Mouse (Mus musculus): ENCODE results near the gene Moxd1. TPM values are rescaled to one million over a fixed set of nuclear protein-coding genes. Genes with fewer than 3 reads are reported as not detected.
A peak's percentile ranks its signal among the peaks of the same experiment; 100 is the strongest.
"Not testable (repeated sequence)": the region's sequence is repeated elsewhere in the genome, so short reads cannot be mapped to it uniquely, and the experiment has no call there.

Gene Moxd1
- total RNA-seq, 1 experiment from 2014 or later: not detected

DNA sequence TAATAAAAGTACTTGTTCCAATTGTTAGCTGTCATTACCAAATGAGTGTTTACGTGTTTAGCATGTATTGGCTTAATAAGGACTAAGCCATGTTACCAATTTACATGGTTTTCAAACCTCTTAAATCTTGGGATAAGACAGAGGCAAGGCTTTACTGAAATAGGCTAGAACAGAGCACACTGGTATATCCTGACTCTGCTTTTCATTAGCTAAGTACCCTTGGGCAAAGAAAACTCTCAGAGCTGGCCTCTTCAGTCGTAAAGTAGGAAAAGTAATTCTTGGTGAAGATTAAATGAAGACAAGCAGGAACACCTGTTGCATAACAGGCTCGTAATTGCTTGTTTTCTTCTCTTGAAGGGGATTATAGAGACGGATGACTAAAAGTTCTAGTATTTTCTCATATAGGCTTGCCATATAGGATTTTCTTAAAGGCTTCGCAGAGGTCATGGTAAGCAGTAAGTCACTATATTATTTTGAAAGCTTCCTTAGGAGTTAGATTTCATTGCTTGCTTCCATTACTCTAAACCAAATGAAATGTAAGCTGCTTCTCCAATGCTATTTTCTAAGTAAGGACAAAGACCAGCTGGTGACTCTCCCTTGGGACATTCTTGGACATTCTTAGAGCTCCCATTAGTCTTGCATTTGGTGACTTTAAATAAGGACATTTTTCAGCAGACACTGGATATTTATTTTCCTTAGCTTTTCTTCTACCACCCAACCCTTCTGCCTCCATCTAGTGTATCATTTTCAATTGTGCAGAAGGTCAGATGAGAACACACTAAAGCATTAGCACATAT lies 36.7 kb downstream of the Moxd1 start:
- no peak for ATAC-seq (replicated peaks; ENCODE audit: low read depth, poor library complexity, severe bottlenecking)

- ATAC-seq (replicated peaks; ENCODE audit: low read depth, poor library complexity, severe bottlenecking): no peak
Measured at GRCm38 (mm10) chr10:24267520-24267919, 44.2 kb downstream of the Moxd1 start.

GRCm38 (mm10) chr10:24271077-24271637 lies 47.8 kb downstream of the Moxd1 start:
- ATAC-seq (replicated peaks; ENCODE audit: low read depth, poor library complexity, severe bottlenecking): no peak

DNA sequence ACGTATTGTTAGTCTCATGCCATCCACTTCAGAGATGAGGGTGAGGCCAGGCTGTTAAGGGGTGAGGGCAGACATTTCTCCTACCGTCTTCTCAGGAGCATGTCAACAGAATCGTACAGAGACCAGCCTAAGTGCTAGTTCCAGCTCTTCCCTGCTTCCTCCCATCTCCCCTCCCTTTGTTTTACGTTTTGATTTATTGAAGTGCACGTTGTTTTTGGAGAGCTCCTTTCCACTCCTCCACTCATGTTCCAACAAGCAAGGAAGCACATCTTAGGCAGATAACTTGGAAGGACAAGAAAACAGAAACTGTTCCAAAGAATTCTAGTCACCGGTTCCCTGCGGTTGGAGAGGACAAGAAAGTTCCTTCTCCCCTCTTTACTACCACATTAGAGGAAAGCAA lies 52.9 kb downstream of the Moxd1 start:
- ATAC-seq (replicated peaks; ENCODE audit: low read depth, poor library complexity, severe bottlenecking): no peak

DNA sequence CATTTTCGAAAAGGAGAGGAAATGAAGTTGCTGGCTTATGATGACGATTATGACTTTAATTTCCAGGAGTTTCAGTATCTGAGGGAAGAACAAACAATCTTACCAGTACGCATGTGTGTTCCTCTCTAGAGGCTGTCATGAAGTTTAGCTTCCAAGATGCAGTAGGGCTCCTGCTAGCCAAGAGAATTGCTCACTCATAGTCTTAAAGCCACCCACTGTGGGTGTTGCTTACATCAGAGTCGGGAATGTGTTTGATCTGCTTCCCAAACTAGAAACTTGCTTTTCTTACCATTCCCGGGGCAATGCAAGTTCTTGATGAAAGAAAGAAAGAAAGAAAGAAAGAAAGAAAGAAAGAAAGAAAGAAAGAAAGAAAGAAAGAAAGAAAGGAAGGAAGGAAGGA lies 59.3 kb downstream of the Moxd1 start:
- no peak for ATAC-seq (replicated peaks; ENCODE audit: low read depth, poor library complexity, severe bottlenecking)

DNA sequence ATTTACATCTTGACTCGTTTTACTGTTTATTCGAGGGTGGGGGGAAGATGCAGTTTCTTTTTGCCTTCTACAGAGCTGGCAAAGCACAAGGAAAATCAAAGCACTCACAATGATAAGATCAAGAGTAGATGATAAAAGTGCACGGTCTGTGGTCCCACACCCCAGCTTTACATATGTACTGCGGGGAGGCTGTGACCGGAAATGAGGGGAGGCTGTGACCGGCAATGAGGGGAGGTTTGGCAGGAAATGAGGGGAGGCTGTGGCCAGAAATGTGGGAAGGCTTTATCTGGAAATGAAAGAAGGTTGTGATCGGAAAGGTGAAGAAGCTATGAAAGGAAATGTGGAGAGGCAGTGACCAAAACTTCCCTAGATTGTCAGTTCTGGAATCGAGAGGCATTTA lies 68.3 kb downstream of the Moxd1 start:
- ATAC-seq (replicated peaks; ENCODE audit: low read depth, poor library complexity, severe bottlenecking): peak; percentile 39; the same call in 1 of the 2 replicates

GRCm38 (mm10) chr10:24292671-24293070 lies 69.4 kb downstream of the Moxd1 start:
- ATAC-seq (replicated peaks; ENCODE audit: low read depth, poor library complexity, severe bottlenecking): no peak

DNA sequence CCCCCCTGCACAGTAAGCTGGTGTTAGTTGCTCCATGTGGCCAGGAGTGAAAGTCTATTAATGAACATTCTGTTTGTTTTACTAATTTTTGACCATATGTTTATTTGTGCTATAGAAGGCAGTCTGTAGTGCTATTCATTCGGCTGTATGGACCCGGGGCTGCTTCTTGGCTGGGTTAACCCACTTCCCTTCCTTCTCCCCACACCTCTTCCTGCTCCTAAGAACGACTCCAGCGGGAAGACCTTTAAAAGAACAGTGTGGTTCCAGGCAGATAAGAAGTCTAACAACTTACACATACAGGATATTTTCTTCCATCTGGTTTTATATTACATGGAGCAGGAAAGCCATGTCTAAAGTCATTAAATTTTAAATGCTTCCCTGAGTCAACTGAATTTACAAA lies 73.3 kb downstream of the Moxd1 start:
- ATAC-seq (replicated peaks; ENCODE audit: low read depth, poor library complexity, severe bottlenecking): no peak

- ATAC-seq (replicated peaks; ENCODE audit: low read depth, poor library complexity, severe bottlenecking): peak; percentile 60; the same call in 1 of the 2 replicates
Measured at GRCm38 (mm10) chr10:24297792-24298191, 74.5 kb downstream of the Moxd1 start.

DNA sequence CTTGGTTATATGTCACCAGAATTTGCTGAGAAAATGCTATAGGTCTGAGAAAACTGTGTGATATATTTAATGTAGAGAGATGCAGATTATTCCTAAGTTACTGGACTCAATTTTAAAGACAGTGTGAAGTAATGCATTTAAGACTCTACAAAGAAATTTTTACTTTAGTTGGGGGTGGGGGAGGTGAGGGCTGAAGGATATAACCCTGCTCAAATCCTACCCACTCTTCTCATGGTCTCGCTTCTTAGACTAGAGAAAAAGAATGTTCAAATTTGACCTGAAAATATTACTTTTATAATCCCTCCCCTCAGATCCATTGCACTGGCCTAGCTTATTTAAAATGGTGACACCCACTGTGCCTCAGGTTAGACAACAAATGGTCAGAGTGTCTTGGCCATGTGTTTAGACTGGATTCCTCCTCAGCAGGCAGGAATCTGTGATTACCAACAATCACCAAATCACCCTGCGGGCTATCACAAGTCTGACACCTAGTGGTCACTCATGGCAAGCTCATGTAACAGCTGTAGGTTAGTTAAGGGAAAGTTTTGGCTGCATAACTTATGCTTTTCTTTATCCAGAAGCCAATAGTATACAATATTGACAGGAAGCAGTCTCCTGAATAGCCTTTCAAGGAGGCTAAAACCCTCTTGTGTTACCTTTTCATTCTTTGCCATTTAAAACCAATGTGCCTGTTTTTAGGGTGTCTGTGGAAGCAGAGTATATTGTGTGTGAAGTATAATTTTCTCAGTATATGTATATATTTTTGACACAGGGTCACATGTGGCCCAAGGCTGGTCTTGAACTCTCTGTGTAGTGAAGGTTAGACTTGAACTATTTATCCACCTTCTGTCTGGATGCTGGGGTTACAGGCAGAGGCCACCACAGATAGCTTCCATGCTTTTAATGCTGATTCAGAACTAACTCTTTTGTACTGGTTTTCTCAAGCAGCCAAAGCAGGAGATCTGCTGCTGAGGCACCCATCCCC lies 75.2 kb downstream of the Moxd1 start:
- peak; percentile 92 for ATAC-seq (replicated peaks; ENCODE audit: low read depth, poor library complexity, severe bottlenecking)

- ATAC-seq (replicated peaks; ENCODE audit: low read depth, poor library complexity, severe bottlenecking): peak; percentile 99
Measured at GRCm38 (mm10) chr10:24312191-24312611, 88.9 kb downstream of the Moxd1 start.

- no peak for ATAC-seq (replicated peaks; ENCODE audit: low read depth, poor library complexity, severe bottlenecking)
Measured at GRCm38 (mm10) chr10:24317126-24317836, 94.0 kb downstream of the Moxd1 start.

DNA sequence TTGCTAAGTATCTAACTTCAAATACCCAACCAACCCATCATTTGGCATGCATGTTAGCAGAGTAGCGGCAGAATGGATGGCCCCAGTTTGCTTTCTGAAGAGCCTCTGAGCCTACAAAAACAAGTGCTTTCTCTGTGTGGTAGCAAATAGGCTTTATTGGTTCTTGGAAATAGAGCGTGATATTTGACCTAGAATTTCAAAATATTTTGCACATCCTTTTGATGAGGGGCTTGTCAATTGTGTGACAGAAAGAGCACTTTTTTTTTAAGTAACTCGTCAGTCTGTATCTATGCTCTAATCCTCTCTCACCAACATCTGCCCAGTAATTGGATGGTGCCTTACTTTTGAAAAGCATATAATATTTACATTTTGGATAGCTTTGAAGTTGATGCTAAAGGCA lies 97.0 kb downstream of the Moxd1 start:
- no peak for ATAC-seq (replicated peaks; ENCODE audit: low read depth, poor library complexity, severe bottlenecking)

GRCm38 (mm10) chr10:24323066-24323465 lies 99.7 kb downstream of the Moxd1 start:
- no peak for ATAC-seq (replicated peaks; ENCODE audit: low read depth, poor library complexity, severe bottlenecking)

- not testable (repeated sequence) for ATAC-seq (replicated peaks; ENCODE audit: low read depth, poor library complexity, severe bottlenecking)
Measured at GRCm38 (mm10) chr10:24327265-24327664, 103.9 kb downstream of the Moxd1 start.

DNA sequence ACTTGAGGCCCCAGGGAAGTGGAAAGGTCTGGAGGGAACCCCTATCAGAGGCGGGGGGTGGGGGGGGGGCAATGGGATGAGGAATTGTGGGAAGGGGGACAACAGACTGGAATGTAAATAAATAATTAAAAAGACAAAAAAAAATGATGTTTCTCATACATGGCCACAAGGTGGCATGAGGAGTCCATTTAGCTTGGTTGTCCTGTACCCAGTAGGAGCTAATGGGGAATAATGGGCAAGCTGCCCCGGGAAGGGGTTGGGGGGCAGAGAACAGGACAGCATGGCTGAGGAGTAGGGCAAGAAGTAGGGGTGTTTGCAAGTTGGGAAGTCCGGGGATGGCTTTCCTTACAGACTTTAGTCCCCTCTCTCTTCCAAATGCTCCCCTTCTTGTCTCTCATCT lies 109.5 kb downstream of the Moxd1 start:
- no peak for ATAC-seq (replicated peaks; ENCODE audit: low read depth, poor library complexity, severe bottlenecking)

DNA sequence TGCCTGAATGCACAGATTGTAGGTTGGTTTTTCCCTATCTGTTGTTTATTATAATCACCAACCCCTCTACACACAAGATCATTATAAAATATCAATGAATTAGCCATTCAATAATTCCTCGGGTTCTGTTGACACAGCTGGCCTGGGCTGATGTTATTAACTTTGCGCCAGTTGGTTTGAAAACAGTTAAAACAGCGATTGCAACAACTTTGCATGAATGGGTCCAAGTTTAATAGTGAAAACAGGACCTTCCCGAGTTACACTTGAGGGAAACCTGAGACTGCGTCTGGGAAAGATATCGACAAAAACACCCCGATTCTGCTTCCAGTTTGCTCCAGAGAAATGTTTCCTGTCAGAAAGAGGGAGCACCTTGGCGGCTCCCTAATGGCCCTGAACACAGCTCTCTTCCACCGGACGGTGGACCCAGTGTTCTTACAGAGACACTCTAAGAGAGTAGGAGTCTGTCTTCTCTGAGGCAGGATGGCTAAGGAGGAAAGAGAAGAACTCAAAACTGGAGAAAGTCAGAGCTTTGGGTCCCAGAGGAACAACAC lies 116.4 kb downstream of the Moxd1 start:
- no peak for ATAC-seq (replicated peaks; ENCODE audit: low read depth, poor library complexity, severe bottlenecking)

DNA sequence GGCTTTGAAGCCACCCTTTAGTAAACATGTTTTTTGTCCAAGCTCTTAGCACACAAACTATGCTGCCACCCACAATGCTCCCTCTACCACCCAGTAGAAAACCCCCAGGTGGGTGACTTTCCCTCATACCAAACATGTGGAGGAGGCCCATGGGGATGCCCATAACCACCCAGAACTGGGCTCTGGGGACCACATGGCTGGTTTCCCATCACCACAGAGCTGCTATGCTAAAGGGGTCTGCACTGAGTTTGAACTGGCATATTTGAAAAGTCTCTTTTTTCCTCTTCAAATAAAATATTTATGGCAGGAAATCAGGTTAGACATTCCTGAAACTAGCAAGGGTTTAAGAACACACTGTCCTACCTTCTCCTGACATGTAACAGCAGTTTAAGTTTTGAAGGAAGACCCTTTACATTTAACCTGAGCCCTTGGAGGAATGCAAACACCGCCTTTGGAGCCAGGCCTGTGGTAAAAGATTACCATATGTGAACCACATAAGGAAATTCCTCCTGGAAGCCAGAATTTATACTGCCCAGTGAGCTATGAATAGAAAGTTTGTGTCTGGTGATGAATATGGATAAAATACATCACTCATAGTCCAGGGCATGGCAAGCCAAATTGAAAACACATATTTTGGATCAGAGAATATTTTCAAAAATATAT lies 117.4 kb downstream of the Moxd1 start:
- no peak for ATAC-seq (replicated peaks; ENCODE audit: low read depth, poor library complexity, severe bottlenecking)

DNA sequence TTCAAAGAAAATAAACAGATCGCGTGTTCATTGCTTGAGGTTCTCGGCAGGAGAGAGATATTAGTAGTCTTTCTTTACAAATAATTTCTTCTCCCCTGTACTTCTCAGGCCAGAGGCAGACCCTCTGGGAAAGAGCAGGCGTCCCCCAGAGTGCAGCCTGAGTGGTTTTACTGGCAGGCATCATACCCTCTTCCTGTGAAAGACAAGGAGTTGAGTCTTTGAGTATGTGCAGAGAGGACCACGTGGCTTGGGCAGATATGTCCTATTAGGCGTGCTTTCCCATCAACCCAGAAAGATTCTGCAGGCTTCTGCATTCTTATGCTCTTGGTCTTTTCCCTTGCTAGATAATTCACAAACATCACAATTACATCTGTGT lies 117.9 kb downstream of the Moxd1 start:
- ATAC-seq (replicated peaks; ENCODE audit: low read depth, poor library complexity, severe bottlenecking): no peak
